Mouse (Mus musculus) brain, embryonic 14.5 days (tissue): ENCODE data around the gene Gm21897.

Experiments
- CTCF ChIP-seq: fragments of 200-500 bp; IDR thresholded peaks from 2 replicates; pipeline ENCODE4 v1.5.1; 2012; ENCODE audit warnings: inconsistent platforms, mild to moderate bottlenecking, moderate library complexity, borderline replicate concordance; ENCODE audit not compliant: insufficient read depth, insufficient read length; ENCODE audit errors: extremely low read depth
- POLR2A ChIP-seq: fragments of 200-500 bp; IDR thresholded peaks from 2 replicates; pipeline ENCODE4 v1.6.1; 2012; ENCODE audit warnings: mild to moderate bottlenecking, inconsistent platforms, borderline replicate concordance; ENCODE audit not compliant: poor library complexity, insufficient read depth, insufficient read length, severe bottlenecking; ENCODE audit errors: extremely low read depth

DNA sequence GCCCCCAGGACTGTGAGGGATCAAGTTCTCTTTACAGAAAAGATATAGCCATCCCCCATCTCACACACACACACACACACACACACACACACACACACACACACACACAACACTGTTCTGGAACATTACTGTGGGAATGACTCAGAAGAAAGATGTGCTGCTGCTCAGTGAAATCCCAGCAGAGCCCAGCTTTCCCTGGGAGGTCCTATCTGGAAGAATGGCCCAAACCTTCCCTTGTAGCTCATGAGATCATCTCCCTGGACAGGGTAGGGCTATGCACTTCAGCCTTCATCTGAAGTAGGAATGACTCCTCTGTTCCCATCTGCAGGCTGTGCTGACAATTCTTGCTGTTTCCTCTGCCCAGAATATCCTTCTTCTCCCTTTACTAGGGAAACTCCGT lies 38.1 kb downstream of the Gm21897 start:
- no peak for TF ChIP-seq POLR2A
- no peak for TF ChIP-seq CTCF
